Mouse (Mus musculus) brain, embryonic 14.5 days (tissue): ENCODE measurements at regions not wholly inside any gene's neighbourhood (a gene's known extent, or its start where the extent isn't known, plus 50 kb on each side); places are given as distances from the start of the nearest gene placed in this dataset.

Experiments used
- CTCF ChIP-seq: fragments of 200-500 bp; IDR thresholded peaks from 2 replicates; pipeline ENCODE4 v1.5.1; 2012; ENCODE audit warnings: inconsistent platforms, mild to moderate bottlenecking, moderate library complexity, borderline replicate concordance; ENCODE audit not compliant: insufficient read depth, insufficient read length; ENCODE audit errors: extremely low read depth
- POLR2A ChIP-seq: fragments of 200-500 bp; IDR thresholded peaks from 2 replicates; pipeline ENCODE4 v1.6.1; 2012; ENCODE audit warnings: mild to moderate bottlenecking, inconsistent platforms, borderline replicate concordance; ENCODE audit not compliant: poor library complexity, insufficient read depth, insufficient read length, severe bottlenecking; ENCODE audit errors: extremely low read depth

GRCm38 (mm10) chr13:102573286-102573921 lies 120.0 kb upstream of the Cd180 start:
- TF ChIP-seq CTCF (no peak), POLR2A (no peak)
